Mouse (Mus musculus): ENCODE data around the gene Wdr48. TPM values are rescaled to one million over a fixed set of nuclear protein-coding genes. Genes with fewer than 3 reads are reported as not detected.
A peak's percentile ranks its signal among the peaks of the same experiment; 100 is the strongest.

The Wdr48 gene
- polyA plus RNA-seq (2012; rRNA removed): 63.7 and 73.3 TPM in 2 replicates

- peak; percentile 97 to 98 for DNase-seq (ENCODE audit: extremely low spot score in 1 of 2, low spot score in 1 of 2)
Observed at GRCm38 (mm10) chr9:119894339-119895009, at the start of gene Wdr48. Gene Wdr48 (plus strand): TSS chr9:119894878.

GRCm38 (mm10) chr9:119847187-119847586 is 47.5 kb upstream of the Wdr48 start:
- no peak for DNase-seq (ENCODE audit: extremely low spot score in 1 of 2, low spot score in 1 of 2)

- no peak for DNase-seq (ENCODE audit: extremely low spot score in 1 of 2, low spot score in 1 of 2)
Observed at GRCm38 (mm10) chr9:119848671-119849070, 46.0 kb upstream of the Wdr48 start.

DNA sequence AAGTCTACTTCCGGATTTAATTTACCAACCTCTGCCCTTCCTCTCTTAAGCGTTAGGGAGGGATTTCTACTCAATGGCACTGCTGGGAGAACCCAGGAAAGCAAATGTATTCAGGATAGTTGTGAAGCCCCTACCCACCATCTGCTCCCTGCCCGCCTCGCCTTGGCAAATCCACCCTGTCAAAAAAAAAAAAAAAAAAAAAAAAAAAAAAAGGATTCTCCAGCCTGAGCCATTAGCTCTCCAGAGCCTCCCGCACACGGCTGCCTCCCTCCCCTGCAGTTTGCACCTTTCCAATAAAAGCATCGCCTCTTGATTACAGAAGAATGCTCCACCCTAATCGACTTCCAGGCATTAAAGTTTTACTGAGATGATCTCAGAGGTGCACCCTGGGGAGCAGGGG is 45.5 kb upstream of the Wdr48 start:
- DNase-seq (ENCODE audit: extremely low spot score in 1 of 2, low spot score in 1 of 2): no peak

GRCm38 (mm10) chr9:119852347-119853030 is 42.2 kb upstream of the Wdr48 start:
- DNase-seq (ENCODE audit: extremely low spot score in 1 of 2, low spot score in 1 of 2): peak in 1 of 2 experiments; percentile 24

GRCm38 (mm10) chr9:119853071-119853846 is 41.4 kb upstream of the Wdr48 start:
- no peak for DNase-seq (ENCODE audit: extremely low spot score in 1 of 2, low spot score in 1 of 2)

GRCm38 (mm10) chr9:119854170-119854569 is 40.5 kb upstream of the Wdr48 start:
- no peak for DNase-seq (ENCODE audit: extremely low spot score in 1 of 2, low spot score in 1 of 2)

DNA sequence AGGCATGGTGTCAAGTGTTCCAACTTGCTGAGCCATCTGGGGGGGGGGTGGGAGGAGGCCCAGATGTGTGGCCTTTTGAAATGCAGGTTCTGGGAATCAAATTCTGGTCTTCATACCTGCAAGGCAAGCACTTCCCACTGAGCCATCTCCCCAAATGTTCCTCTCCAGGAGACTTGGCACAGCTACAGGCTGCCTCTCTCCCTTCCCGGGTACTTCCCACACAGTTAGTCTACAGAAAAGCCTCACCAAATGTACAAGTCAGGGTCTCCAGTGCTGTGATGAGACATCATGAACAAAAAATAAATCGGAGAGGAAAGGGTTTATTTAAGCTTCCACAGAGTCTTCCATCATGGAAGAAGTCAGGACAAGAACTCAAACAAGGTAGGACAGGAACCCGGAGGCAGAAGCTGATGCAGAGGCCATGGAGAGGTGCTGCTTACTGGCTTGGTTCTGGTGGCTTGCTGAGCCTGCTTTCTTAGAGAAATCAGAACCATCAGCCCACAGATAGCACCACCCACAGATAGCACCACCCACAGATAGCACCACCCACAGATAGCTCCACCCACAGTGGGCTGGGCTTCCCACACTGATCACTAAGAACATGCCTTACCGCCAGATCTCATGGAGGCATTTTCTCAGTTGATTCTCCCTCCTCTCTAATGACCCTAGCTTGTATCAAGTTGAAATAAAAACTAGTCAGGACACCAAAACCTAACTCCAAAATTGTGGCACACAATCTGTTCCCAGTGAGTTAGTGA is 7.4 kb upstream of the Wdr48 start:
- DNase-seq (ENCODE audit: extremely low spot score in 1 of 2, low spot score in 1 of 2): no peak

DNA sequence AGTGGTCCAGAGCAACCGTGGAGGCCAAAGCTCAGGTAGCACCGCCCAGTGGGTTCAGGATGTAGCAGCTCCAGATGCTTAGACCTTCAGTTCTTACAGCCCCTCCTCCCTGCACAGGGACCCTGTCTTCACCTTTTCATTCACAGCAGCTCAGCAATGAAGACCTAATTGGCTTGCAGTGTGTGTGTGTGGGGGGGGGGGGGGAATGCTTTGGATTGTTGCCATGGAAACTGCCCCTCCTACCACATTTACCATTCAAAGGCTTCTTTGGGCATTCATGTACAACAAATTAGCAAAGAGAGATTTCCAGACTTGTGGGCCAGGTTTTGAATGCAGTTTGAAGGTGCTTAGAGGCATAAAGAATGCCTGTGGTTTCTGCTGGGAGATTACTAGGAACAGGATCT is 5.8 kb upstream of the Wdr48 start:
- no peak for DNase-seq (ENCODE audit: extremely low spot score in 1 of 2, low spot score in 1 of 2)

- no peak for DNase-seq (ENCODE audit: extremely low spot score in 1 of 2, low spot score in 1 of 2)
Observed at GRCm38 (mm10) chr9:119889446-119889845, 5.2 kb upstream of the Wdr48 start.

GRCm38 (mm10) chr9:119890692-119891091 is 4.0 kb upstream of the Wdr48 start:
- peak in 1 of 2 experiments; percentile 67 for DNase-seq (ENCODE audit: extremely low spot score in 1 of 2, low spot score in 1 of 2)

DNA sequence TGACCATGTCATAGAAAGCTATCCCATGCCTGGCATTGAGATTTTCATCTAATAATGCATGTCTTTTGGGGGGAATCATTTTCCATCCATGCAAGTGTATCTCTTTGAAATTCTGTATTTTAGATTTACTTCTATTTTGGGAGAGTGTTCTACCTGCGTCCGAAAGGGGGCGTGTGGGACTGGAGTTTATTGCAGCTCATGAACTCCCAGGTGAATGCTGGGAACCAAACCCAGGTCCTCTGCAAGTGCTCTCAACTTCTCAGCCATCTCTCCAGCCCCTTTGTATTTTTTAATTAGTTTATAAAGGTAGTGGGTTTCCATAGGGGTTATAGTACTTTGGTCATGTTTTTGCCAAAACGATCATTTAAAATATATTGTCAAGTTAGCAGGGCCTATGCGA is 797 bp upstream of the Wdr48 start:
- no peak for DNase-seq (ENCODE audit: extremely low spot score in 1 of 2, low spot score in 1 of 2)

DNA sequence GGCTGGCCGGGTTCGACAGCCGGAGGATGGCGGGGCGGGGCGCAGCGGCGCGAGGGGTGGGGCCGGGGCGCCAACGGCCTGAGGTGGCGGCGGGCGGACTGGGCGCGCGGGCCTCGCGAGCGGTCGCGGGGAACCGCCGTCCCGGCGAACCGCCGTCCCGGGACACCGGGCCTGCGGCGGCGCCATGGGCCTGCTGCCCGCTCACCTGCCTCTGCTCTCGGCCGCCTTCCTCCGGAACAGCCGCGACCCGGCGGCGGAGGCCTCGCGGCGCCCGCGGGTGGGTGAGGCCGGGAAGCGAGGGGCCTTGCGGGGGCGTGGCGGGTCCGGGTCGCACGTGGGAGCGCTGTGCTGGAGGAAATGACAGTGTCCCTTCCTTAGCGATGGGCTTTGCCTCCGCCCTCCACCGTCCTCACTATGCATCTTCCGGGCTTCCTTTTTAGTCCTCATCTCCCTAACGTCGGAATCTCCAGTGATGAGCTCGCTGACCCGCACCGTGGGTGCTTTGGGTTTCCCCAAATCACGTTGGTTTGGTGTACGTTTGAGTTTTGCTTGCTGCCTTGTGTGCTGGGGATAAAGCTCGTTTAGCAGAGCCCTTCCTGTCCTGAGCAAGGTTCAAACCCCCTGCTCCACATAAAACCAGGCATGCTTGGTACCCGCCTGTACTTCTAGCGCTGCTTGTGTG is 503 bp downstream of the Wdr48 start:
- DNase-seq (ENCODE audit: extremely low spot score in 1 of 2, low spot score in 1 of 2): peak in 1 of 2 experiments; percentile 27

GRCm38 (mm10) chr9:119899446-119899845 is 4.8 kb downstream of the Wdr48 start:
- no peak for DNase-seq (ENCODE audit: extremely low spot score in 1 of 2, low spot score in 1 of 2)

- peak in 1 of 2 experiments; percentile 45 for DNase-seq (ENCODE audit: extremely low spot score in 1 of 2, low spot score in 1 of 2)
Observed at GRCm38 (mm10) chr9:119902410-119903151, 7.9 kb downstream of the Wdr48 start.

DNA sequence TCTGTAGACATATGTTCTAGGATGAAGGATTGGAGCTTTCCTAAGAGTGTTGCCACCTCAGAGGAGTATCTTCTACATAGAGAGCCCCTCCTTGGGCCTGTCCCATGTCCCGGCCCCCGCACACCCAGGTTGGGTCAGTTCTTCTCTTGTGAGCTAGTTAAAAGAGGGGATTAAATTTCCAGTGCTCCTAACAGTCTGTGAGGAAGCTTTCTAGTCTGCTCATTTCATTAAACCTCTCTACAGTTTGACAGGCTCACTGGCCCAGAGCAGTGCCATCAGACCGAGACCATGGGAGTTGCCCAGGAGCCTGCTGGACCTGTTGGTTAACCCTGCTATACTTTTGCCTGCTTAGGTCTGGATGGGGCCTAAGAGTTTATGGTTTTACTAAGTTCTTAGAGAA is 14.0 kb downstream of the Wdr48 start:
- no peak for DNase-seq (ENCODE audit: extremely low spot score in 1 of 2, low spot score in 1 of 2)

GRCm38 (mm10) chr9:119909931-119910330 is 15.3 kb downstream of the Wdr48 start:
- peak in 1 of 2 experiments; percentile 32 for DNase-seq (ENCODE audit: extremely low spot score in 1 of 2, low spot score in 1 of 2)

DNA sequence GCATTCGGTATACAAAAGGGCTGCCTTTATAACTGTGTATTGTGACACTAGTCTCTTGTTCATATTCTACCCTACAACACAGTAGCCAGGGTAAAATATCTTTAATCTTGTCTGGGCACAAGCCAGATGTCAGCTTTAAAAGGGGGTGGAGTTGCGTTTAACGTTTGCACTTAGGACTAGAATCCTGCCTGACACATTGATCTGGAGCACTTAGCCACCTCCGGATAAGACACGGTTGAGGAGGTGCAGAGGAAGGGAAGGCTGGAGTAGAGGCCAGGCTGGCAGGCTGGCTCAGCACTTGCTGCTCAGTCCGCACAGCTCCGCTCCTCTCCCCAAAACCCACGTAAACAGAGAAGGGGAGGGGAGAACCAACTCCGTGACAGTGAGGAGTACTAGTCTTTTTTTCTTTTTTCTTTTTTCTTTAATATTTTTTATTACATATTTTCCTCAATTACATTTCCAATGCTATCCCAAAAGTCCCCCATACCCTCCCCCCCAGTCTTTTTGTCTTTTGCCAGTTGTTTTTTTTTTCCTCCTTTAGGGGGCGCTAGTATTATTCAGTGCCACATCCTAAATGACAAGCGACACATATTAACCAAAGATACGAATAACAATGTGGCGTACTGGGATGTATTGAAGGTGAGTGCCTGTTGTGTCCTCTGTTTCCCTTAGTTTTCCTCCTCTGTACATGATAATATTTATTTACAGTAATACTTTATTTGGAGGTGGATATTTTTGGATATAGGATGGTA is 18.6 kb downstream of the Wdr48 start:
- DNase-seq (ENCODE audit: extremely low spot score in 1 of 2, low spot score in 1 of 2): no peak

DNA sequence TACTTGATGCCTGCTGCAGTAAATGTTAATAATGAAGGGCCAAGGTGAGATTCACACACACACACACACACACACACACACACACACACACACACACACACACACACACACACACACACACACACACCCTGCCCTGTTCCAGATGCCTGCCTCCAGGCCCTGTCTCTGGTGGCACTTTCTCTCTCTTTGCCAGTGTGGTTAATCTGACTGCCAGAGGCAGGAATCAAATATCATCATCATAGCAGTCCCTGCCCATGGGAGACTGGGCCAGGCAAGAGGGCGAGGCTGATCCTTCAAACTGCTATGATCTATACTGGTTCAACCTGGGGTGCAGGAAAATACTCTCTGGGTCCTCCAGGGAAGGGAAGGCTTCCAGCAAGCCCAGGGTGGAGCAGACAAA is 25.2 kb downstream of the Wdr48 start:
- DNase-seq (ENCODE audit: extremely low spot score in 1 of 2, low spot score in 1 of 2): no peak
